Mouse (Mus musculus): ENCODE measurements around the gene Esyt3. TPM values are rescaled to one million over a fixed set of nuclear protein-coding genes. Genes with fewer than 3 reads are reported as not detected.
A peak's percentile ranks its signal among the peaks of the same experiment; 100 is the strongest.

The Esyt3 gene
- polyA plus RNA-seq, 1 experiment from 2014 or later: 0.08 TPM

GRCm38 (mm10) chr9:99388078-99388477, 29.7 kb upstream of the Esyt3 start:
- Histone ChIP-seq H3K27ac (no peak overlapping the region), H3K27me3 (replicated peaks) (peaks cover 12% of the 10 kb centered on the region; the same call in 1 of the 2 replicates), H3K36me3 (peaks cover 6% of the 10 kb centered on the region; the same call in 1 of the 2 replicates), H3K4me3 (no peak overlapping the region), H3K9me3 (replicated peaks) (no peaks in the 10 kb centered on the region), H3K9ac (no peak overlapping the region), H3K4me2 (no peak overlapping the region), H3K4me1 (peaks cover 6% of the 10 kb centered on the region; the same call in 1 of the 2 replicates)
- ATAC-seq: no peak
- WGBS (ENCODE audit: insufficient replicate concordance): 60% methylated on average over 5 of the region's 5 CpGs

GRCm38 (mm10) chr9:99382556-99382955, 24.2 kb upstream of the Esyt3 start:
- no peak overlapping the region for H3K4me3 ChIP-seq
- no peak overlapping the region for H3K4me2 ChIP-seq
- H3K4me1 ChIP-seq: no peaks in the 10 kb centered on the region
- no peak for ATAC-seq
- H3K27me3 ChIP-seq (replicated peaks): peaks cover 27% of the 10 kb centered on the region
- no peak overlapping the region for H3K27ac ChIP-seq
- no peaks in the 10 kb centered on the region for H3K9me3 ChIP-seq (replicated peaks)
- no peak overlapping the region for H3K9ac ChIP-seq
- 48% methylated on average over 9 of the region's 9 CpGs for WGBS (ENCODE audit: insufficient replicate concordance)
- no peaks in the 10 kb centered on the region for H3K36me3 ChIP-seq

GRCm38 (mm10) chr9:99379194-99379593, 20.8 kb upstream of the Esyt3 start:
- Histone ChIP-seq H3K9ac (no peak overlapping the region), H3K4me2 (no peak overlapping the region), H3K27me3 (replicated peaks) (peaks cover 16% of the 10 kb centered on the region), H3K36me3 (no peaks in the 10 kb centered on the region), H3K4me1 (no peaks in the 10 kb centered on the region), H3K9me3 (replicated peaks) (no peaks in the 10 kb centered on the region), H3K27ac (no peak overlapping the region), H3K4me3 (no peak overlapping the region)
- ATAC-seq: no peak
- 33% methylated on average over 5 of the region's 5 CpGs for WGBS (ENCODE audit: insufficient replicate concordance)

GRCm38 (mm10) chr9:99376591-99377418, 18.4 kb upstream of the Esyt3 start:
- no peak overlapping the region for H3K4me3 ChIP-seq
- no peaks in the 10 kb centered on the region for H3K9me3 ChIP-seq (replicated peaks)
- no peaks in the 10 kb centered on the region for H3K4me1 ChIP-seq
- no peaks in the 10 kb centered on the region for H3K36me3 ChIP-seq
- H3K27me3 ChIP-seq (replicated peaks): peaks cover 16% of the 10 kb centered on the region
- WGBS (ENCODE audit: insufficient replicate concordance): 6% methylated on average over 14 of the region's 14 CpGs
- ATAC-seq: no peak
- no peak overlapping the region for H3K4me2 ChIP-seq
- H3K9ac ChIP-seq: no peak overlapping the region
- H3K27ac ChIP-seq: no peak overlapping the region

- 61% methylated on average over 7 of the region's 7 CpGs for WGBS (ENCODE audit: insufficient replicate concordance)
- Histone ChIP-seq H3K4me1 (no peaks in the 10 kb centered on the region), H3K27ac (no peak overlapping the region), H3K4me3 (no peak overlapping the region), H3K36me3 (no peaks in the 10 kb centered on the region), H3K4me2 (no peak overlapping the region), H3K9me3 (replicated peaks) (no peaks in the 10 kb centered on the region), H3K9ac (no peak overlapping the region), H3K27me3 (replicated peaks) (peaks cover 7% of the 10 kb centered on the region; the same call in 1 of the 2 replicates)
- ATAC-seq: no peak
Observed at GRCm38 (mm10) chr9:99368431-99368830, 10.1 kb upstream of the Esyt3 start.

GRCm38 (mm10) chr9:99365906-99366305, 7.5 kb upstream of the Esyt3 start:
- 55% methylated on average over 3 of the region's 3 CpGs for WGBS (ENCODE audit: insufficient replicate concordance)
- H3K4me1 ChIP-seq: no peaks in the 10 kb centered on the region
- H3K27ac ChIP-seq: no peak overlapping the region
- no peak overlapping the region for H3K4me3 ChIP-seq
- H3K9ac ChIP-seq: no peak overlapping the region
- ATAC-seq: no peak
- no peaks in the 10 kb centered on the region for H3K9me3 ChIP-seq (replicated peaks)
- H3K27me3 ChIP-seq (replicated peaks): peaks cover 23% of the 10 kb centered on the region; the same call in 1 of the 2 replicates
- no peaks in the 10 kb centered on the region for H3K36me3 ChIP-seq
- no peak overlapping the region for H3K4me2 ChIP-seq

GRCm38 (mm10) chr9:99363076-99363475, 4.7 kb upstream of the Esyt3 start:
- Histone ChIP-seq H3K4me2 (no peak overlapping the region), H3K9me3 (replicated peaks) (no peaks in the 10 kb centered on the region), H3K27me3 (replicated peaks) (peaks cover 47% of the 10 kb centered on the region), H3K9ac (no peak overlapping the region), H3K27ac (no peak overlapping the region), H3K4me1 (peaks cover 4% of the 10 kb centered on the region; the same call in 1 of the 2 replicates), H3K4me3 (no peak overlapping the region), H3K36me3 (no peaks in the 10 kb centered on the region)
- 52% methylated on average over 8 of the region's 8 CpGs for WGBS (ENCODE audit: insufficient replicate concordance)
- ATAC-seq: no peak

GRCm38 (mm10) chr9:99361946-99362345, 3.6 kb upstream of the Esyt3 start:
- ATAC-seq: no peak
- H3K27me3 ChIP-seq (replicated peaks): peaks cover 58% of the 10 kb centered on the region
- H3K36me3 ChIP-seq: no peaks in the 10 kb centered on the region
- H3K9me3 ChIP-seq (replicated peaks): no peaks in the 10 kb centered on the region
- H3K4me1 ChIP-seq: peaks cover 4% of the 10 kb centered on the region; the same call in 1 of the 2 replicates
- H3K27ac ChIP-seq: no peak overlapping the region
- H3K4me3 ChIP-seq: no peak overlapping the region
- no peak overlapping the region for H3K4me2 ChIP-seq
- no peak overlapping the region for H3K9ac ChIP-seq
- 80% methylated on average over 9 of the region's 9 CpGs for WGBS (ENCODE audit: insufficient replicate concordance)

- no peak for ATAC-seq
- Histone ChIP-seq H3K27me3 (replicated peaks) (peaks cover 84% of the 10 kb centered on the region), H3K27ac (no peak overlapping the region)
Observed at GRCm38 (mm10) chr9:99359012-99359411, 655 bp upstream of the Esyt3 start.

GRCm38 (mm10) chr9:99357561-99357920, 816 bp downstream of the Esyt3 start:
- Histone ChIP-seq H3K4me3 (peak overlapping the region; percentile 41), H3K9me3 (replicated peaks) (no peaks in the 10 kb centered on the region), H3K36me3 (no peaks in the 10 kb centered on the region), H3K27ac (no peak overlapping the region), H3K4me2 (peak overlapping the region; percentile 66), H3K27me3 (replicated peaks) (peaks cover 92% of the 10 kb centered on the region), H3K9ac (no peak overlapping the region), H3K4me1 (peaks cover 4% of the 10 kb centered on the region; the same call in 1 of the 2 replicates)
- 7% methylated on average over 19 of the region's 19 CpGs for WGBS (ENCODE audit: insufficient replicate concordance)
- ATAC-seq: no peak

More at GRCm38 (mm10) chr9:99359012-99359411, 655 bp upstream of the Esyt3 start:
- WGBS (ENCODE audit: insufficient replicate concordance): 70% methylated on average over 15 of the region's 15 CpGs
- Histone ChIP-seq H3K4me1 (peaks cover 4% of the 10 kb centered on the region; the same call in 1 of the 2 replicates), H3K36me3 (no peaks in the 10 kb centered on the region), H3K9me3 (replicated peaks) (no peaks in the 10 kb centered on the region), H3K4me3 (no peak overlapping the region), H3K4me2 (no peak overlapping the region), H3K9ac (no peak overlapping the region)

GRCm38 (mm10) chr9:99355971-99356370, 2.4 kb downstream of the Esyt3 start:
- no peaks in the 10 kb centered on the region for H3K9me3 ChIP-seq (replicated peaks)
- no peak overlapping the region for H3K9ac ChIP-seq
- H3K4me2 ChIP-seq: no peak overlapping the region
- peaks cover 4% of the 10 kb centered on the region; the same call in 1 of the 2 replicates for H3K4me1 ChIP-seq
- ATAC-seq: no peak
- H3K27ac ChIP-seq: no peak overlapping the region
- WGBS (ENCODE audit: insufficient replicate concordance): 35% methylated on average over 5 of the region's 5 CpGs
- no peak overlapping the region for H3K4me3 ChIP-seq
- H3K36me3 ChIP-seq: no peaks in the 10 kb centered on the region
- peaks cover 80% of the 10 kb centered on the region for H3K27me3 ChIP-seq (replicated peaks)

GRCm38 (mm10) chr9:99354796-99355195, 3.6 kb downstream of the Esyt3 start:
- no peaks in the 10 kb centered on the region for H3K9me3 ChIP-seq (replicated peaks)
- no peak overlapping the region for H3K27ac ChIP-seq
- no peak overlapping the region for H3K4me2 ChIP-seq
- no peak for ATAC-seq
- peaks cover 69% of the 10 kb centered on the region for H3K27me3 ChIP-seq (replicated peaks)
- 64% methylated on average over 5 of the region's 5 CpGs for WGBS (ENCODE audit: insufficient replicate concordance)
- no peak overlapping the region for H3K9ac ChIP-seq
- H3K36me3 ChIP-seq: no peaks in the 10 kb centered on the region
- peaks cover 4% of the 10 kb centered on the region; the same call in 1 of the 2 replicates for H3K4me1 ChIP-seq
- H3K4me3 ChIP-seq: no peak overlapping the region
